Mouse (Mus musculus) lung, adult 18-20 months (tissue): ENCODE results near the gene Ctsc.

Experiments used
- DNase-seq, 2 experiments: peaks; one replicate each; pipeline ENCODE4 v3.0.0; 2022; ENCODE audit warnings: mixed read lengths in 2 of 2

Gene Ctsc

GRCm38 (mm10) chr7:88296932-88297331, 19.0 kb downstream of the Ctsc start:
- DNase-seq: no peak

DNA sequence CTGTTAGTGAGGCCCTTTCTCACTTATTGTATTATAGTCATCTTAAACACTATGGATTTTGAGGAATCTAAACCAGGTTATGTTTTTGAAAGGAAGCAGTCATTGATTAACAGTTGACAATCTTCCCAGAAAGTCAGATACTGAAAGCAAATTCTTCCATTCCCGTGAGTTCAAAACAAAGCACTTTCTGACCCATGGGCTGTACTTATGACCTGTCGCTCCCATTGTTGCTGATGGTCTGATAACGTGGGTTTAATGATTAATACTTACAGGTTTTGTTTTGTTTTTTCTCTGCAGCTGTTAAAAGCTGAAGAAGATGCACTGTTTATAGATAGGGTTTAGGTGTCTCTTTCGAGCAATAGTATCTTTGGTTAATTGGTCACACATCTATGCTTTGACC, 27.9 kb downstream of the Ctsc start:
- no peak for DNase-seq

DNA sequence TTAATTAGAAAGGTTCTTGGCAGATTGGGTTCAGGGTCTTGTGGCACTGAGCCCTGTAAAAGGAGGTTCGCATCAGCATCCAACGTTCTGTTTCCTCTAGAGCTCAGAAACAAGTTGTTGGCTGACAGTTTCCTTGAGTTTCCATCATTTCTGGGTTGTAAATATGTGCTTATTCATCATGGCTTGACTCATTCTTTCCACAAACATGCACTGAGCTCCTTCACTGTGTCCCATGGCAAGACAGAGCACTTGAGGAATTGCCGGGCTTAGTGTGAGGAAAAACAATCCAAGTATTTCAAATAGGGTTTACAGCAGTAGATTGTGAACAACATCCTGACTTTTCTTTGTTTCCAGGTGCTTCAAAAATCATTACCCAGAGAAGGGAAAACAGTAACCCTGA, 28.8 kb downstream of the Ctsc start:
- DNase-seq: peak in 1 of 2 experiments; percentile 14

DNA sequence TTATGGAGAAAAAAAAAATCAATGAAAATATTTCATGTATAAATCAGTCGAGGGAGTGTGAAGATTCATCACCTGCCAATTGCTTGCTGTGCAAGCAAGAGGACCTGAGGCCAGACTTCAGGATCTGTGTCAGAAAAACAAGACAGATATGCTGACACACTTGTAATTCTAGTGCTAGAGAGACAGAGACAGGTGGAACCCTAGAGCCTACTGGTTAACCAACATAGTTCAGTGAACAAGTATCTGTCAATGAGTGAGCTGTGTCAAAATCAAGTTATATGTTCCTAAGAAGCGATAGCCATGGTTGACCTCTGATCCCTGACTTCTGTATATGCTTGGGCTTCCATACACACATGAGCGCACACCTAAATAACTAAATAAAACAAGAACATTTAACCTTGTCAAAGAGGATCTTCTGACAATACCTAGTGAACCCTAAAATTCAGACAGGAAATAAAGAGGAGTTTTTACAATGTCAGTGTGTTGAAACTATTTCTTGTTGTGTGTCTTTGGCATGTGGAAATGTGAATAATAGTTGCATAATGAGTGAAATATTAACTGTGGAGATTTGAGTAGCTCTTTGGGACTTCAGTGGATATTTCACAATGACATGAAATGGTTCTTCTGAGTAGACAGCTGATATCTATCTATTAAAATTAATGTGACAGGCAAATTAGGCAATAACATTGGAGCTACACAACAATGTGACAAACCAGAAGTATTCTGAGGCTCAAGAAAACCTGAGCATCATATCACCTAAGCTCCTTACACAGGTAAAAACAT, 32.7 kb downstream of the Ctsc start:
- DNase-seq: no peak

DNA sequence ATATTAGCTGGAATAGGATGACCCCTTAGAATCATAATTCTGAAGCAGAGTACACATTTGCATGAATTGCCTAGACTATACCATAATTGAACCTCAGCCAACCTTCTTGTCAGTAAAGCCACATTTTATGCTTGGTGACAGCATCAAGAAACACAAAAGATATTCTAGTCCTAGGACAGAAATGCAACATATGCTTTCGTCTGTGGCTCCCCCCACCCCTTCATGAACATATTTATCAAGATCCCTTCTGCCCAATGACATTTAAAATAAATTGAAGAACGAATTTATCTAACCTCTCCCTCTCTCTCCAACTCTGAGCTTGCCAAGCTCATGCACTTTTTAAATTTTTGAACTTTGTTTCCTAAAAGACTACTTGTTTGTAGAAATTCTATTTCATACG, 38.5 kb downstream of the Ctsc start:
- no peak for DNase-seq

GRCm38 (mm10) chr7:88318474-88318873, 40.6 kb downstream of the Ctsc start:
- DNase-seq: no peak

DNA sequence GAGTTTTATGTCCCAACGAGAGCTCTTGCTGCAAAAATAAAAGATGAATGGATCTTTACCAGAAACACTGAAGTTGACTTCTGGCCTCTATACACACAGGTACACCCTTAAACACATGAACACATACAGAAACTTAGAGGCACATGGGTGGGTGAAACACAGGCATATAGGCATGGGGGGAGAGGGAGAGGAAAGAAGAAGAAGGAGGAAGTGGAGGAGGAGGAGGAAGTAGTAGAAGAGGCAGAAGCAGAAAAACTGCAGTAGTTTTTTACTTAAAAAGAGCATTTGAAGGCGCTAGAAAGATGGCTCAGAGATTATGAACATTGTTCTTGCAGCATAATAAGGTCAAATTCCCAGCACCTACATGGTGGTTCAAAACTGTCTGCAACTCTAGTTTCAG, 41.0 kb downstream of the Ctsc start:
- DNase-seq: no peak

DNA sequence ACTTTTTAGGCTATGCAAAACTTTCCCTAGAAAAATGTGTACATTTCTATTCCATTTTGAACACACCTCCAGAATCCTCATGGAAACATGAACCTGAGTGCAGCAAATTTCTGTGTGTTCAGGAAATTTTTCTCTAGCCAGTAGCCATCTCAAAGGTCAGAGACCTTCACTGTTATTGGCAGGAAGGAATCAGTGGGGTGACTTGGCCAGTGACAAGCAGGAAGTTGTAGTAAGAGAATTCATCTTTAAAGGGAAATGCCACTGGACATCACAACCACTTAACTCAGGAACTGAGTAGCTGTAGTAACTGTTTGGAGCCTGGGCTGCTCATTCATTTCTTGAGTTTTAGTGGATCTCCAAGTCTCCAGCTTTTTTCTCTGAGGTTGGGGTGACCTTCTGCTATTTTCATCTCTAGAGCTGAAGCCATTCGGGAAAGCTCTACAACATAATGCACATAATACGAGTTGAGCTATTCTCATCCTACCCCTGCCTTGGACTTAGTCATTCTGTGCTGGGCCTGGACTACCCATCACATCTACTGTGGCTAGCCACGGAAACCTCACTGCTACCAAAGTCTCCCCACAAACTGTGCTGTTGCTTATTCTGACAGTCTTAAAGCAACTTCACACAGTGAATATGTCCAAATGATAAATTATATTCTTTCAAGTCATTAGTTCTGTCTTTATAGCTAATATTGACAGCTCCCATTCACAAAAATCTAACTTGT, 41.7 kb downstream of the Ctsc start:
- DNase-seq: no peak

- no peak for DNase-seq
Measured at GRCm38 (mm10) chr7:88320628-88321336, 42.9 kb downstream of the Ctsc start.

- no peak for DNase-seq
Measured at GRCm38 (mm10) chr7:88322431-88322830, 44.5 kb downstream of the Ctsc start.

DNA sequence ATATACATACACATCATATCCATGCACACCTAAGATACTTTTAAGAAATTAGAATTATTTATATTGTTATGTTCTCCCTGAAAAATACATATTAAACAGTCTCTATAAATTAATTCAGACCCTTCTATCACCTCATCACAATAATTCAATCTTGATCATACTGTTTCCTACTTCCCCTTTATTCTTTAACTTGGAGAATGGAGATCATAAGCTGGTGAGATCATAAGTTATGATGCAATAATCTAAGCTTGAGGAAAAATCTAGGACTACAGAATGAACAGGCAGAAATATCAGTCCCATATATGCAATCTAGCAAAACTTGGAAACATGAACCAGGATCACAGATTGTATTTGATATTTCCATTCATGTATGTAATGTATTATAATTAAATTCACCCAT, 49.6 kb downstream of the Ctsc start:
- DNase-seq: no peak

- peak; percentile 30 to 39 for DNase-seq
Measured at GRCm38 (mm10) chr7:88343828-88344227, 65.9 kb downstream of the Ctsc start.

GRCm38 (mm10) chr7:88346035-88346434, 68.2 kb downstream of the Ctsc start:
- peak in 1 of 2 experiments; percentile 17 for DNase-seq

DNA sequence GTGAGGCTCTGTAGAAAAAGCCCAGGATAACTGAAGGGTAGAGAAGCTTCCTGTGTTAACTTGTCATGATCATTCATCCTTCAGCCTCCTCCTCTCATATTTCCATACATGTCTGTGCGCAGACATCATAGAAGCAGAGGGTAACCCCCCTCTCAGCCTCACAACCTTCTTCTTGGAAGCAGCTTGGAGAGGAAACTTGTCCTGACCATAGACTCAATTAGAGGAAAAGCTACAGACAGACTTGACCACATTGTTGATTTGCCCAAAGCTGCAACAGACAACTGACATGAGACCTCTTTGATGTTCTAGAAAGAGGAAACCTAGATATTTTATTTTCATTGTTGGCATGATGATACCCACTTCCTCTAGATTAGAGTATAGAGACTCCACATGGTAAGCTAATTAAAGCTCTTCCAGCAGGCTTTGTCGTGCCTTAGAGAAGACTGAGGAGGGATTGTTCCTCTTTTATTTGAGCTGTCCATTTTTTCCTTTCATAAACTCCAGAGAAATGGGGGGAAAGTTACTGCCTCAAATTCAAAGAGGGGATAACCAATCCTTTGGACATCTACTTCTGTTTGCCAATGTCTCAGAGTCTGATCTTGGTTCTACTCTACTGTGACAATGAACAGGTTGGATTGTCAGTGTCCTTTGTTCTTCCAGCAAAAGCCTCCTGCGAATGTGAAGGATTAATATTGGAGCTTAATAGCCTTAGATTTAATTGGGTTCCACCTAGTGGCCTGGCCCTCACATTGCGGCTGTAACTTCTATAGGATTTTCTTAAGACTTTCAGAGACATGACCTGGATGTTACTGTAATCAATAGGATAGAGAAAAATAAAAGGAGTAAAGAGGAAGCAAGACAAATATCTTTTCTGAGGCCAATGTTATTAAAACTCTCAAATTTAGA, 79.2 kb downstream of the Ctsc start:
- DNase-seq: peak; percentile 16 to 33

DNA sequence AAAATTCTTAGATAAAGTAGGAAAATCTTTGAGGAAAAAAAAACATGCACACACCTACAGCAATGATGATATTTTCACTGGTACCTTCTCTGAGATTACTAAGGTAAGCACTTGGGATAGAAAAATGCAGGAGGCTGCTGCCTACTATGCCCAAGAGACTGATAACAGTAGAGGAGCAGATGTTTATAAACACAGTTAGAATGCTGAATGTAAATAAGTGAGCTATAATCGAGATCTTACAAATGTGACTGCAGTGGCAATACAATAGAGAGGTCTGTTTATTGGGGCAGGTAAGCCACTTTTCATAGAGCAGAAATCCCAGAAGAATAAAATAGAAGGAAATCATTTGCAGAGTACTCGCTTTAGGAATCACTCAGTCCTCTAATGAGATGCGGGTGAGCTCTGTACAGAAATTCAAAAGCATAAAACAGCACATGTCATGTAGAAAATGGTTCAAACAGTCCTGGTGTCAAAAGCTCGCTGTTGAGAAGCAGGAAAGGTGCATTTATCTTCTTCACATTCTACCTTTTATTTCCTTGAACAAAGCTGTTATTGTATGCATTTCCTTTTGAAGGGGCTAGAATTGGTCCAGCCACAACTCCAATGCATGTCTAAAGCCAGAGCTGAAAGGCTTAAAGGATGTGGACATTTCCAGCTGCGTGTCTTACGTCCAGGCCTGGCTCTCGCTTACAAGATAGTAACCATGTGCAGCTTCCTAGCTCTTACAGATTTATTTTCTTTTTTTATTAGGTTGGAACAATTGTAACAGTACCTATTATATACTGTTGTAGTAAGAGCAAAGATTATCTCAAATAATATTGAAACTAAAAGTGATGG, 80.4 kb downstream of the Ctsc start:
- no peak for DNase-seq
